Mouse (Mus musculus) embryonic fibroblast, embryonic 13.5 days (primary cell): ENCODE measurements at regions not wholly inside any gene's neighbourhood (a gene's known extent, or its start where the extent isn't known, plus 50 kb on each side); places are given as distances from the start of the nearest gene placed in this dataset.

ENCODE experiments used
- CTCF ChIP-seq: IDR thresholded peaks from 2 replicates; pipeline ENCODE4 v1.5.1; 2011; ENCODE audit warnings: mild to moderate bottlenecking, control low read depth, low read length, moderate library complexity, borderline replicate concordance; ENCODE audit not compliant: insufficient read depth
- POLR2A ChIP-seq: IDR thresholded peaks from 2 replicates; pipeline ENCODE4 v1.6.1; 2011; ENCODE audit warnings: low read depth, mild to moderate bottlenecking, control low read depth, low read length, moderate library complexity

- TF ChIP-seq POLR2A (no peak), CTCF (no peak)
These were observed 310.4 kb downstream of the Cog6 start for GRCm38 (mm10) chr3:52706626-52707025.
